Mouse (Mus musculus) adrenal gland, postnatal 4 days (tissue): ENCODE data around the gene Rrn3. TPM values are rescaled to one million over a fixed set of nuclear protein-coding genes. Genes with fewer than 3 reads are reported as not detected.

Source experiments
- DNase-seq, 2 experiments: peaks; one replicate each; pipeline ENCODE4 v3.0.0; 2021 to 2022; ENCODE audit warnings: low spot score in 2 of 2, mixed read lengths in 2 of 2
- microRNA-seq: library from miRNA; unstranded; fragments of <30 nt; microRNA quantifications from one replicate; pipeline ENCODE4 v1.2.0, GENCODE M21; 2021
- total RNA-seq, 2 experiments: library from RNA; stranded (reverse); gene quantifications; 2 replicates each; pipeline ENCODE4 v1.2.3; 2021

Rrn3 gene
- total RNA-seq, 2 experiments from 2014 or later, result 46.6 to 49.3 TPM

GRCm38 (mm10) chr16:13845031-13845430 is 64.5 kb downstream of the Rrn3 start:
- no peak for DNase-seq

- DNase-seq, result no peak
Observed at GRCm38 (mm10) chr16:13846675-13847074, 66.2 kb downstream of the Rrn3 start.

GRCm38 (mm10) chr16:13848310-13848709 is 67.8 kb downstream of the Rrn3 start:
- DNase-seq, result no peak

GRCm38 (mm10) chr16:13851446-13851845 is 70.9 kb downstream of the Rrn3 start:
- DNase-seq, result no peak

- no peak for DNase-seq
Observed at GRCm38 (mm10) chr16:13853886-13854285, 73.4 kb downstream of the Rrn3 start.

Small RNA genes lying within 50 kb of the gene (microRNA-seq; reads per million reads assigned to microRNA genes)
- gene Gm27734, result not detected

Other genes with a start within 250 kb of the Rrn3 start
- gene Parn, start 112.5 kb upstream of the Rrn3 start, total RNA-seq, result 10 to 100 TPM; 47.8 to 52.0 TPM
- 10 to 100 TPM; 52.3 to 55.6 TPM for gene Bfar, start 108.8 kb upstream of the Rrn3 start, total RNA-seq
- 1 to 10 TPM; 6.4 to 8.5 TPM for gene 3110001I22Rik, start 108.8 kb upstream of the Rrn3 start, total RNA-seq
- gene Pla2g10, start 49.7 kb upstream of the Rrn3 start, total RNA-seq, result not detected
- 10 to 100 TPM; 67.7 to 68.2 TPM for gene Ntan1, start 38.1 kb downstream of the Rrn3 start, total RNA-seq
- gene Pdxdc1, start 122.4 kb downstream of the Rrn3 start, total RNA-seq, result 10 to 100 TPM; 85.6 to 92.1 TPM
- gene Mpv17l, start 122.5 kb downstream of the Rrn3 start, total RNA-seq, result 10 to 100 TPM; 11.6 to 13.8 TPM
- 1 to 10 TPM; 2.9 to 4.7 TPM for gene 2900011O08Rik, start 205.9 kb downstream of the Rrn3 start, total RNA-seq
- gene Ifitm7, start 206.2 kb downstream of the Rrn3 start, total RNA-seq, result under 1 TPM; 0.39 to 0.87 TPM